Mouse (Mus musculus): Measurements from ENCODE around the gene Sco2.
A peak's percentile ranks its signal among the peaks of the same experiment; 100 is the strongest.

DNA sequence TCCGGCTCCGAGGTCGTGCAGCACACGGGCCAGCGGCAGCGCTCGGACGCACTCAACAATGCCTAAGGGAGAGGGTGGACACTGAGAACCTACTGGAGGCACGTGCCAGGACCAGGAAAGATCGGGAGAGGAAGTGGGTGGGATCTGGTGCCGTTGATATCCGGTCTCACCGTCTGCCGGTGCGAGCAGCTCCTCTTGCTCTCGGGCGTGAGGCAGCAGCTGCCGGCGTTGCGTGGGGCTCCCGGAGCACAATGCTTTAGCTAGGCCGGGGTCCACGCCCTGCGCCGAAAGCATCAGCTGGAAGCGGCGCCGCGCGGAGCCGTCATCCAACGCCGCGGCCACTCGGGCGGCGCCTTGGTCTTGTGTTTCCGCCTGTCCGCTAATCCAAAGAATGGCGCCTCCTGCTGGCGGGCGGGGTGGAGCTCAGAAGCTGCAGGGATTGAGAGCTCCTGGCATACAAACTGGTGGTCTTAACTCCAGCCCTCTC lies at the start of gene Sco2:
- peak; percentile 96 for TF ChIP-seq CTCF (IDR thresholded peaks at IDR 0.05; ENCODE audit: borderline replicate concordance, control insufficient read depth, extremely low read depth, insufficient read depth, low read length, poor library complexity)
- TF ChIP-seq POLR2A (IDR thresholded peaks at IDR 0.05; ENCODE audit: control insufficient read depth, extremely low read depth, insufficient read depth, low read length, poor library complexity): no peak

Data from thymus, adult 2 months (tissue).